Mouse (Mus musculus) thymus, postnatal 4 days (tissue): Measurements from ENCODE around the gene Tnnc1.

Experiments used
- DNase-seq: peaks from one replicate; pipeline ENCODE4 v3.0.0; 2021

Tnnc1 gene

GRCm38 (mm10) chr14:31260932-31261331 lies 52.8 kb downstream of the Tnnc1 start:
- DNase-seq = no peak
